Mouse (Mus musculus) intestine, embryonic 15.5 days (tissue): ENCODE data around the gene Nap1l5. TPM values are rescaled to one million over a fixed set of nuclear protein-coding genes. Genes with fewer than 3 reads are reported as not detected.

Experiments
- ATAC-seq: fragments of 200-750 bp; cut with Nextera tagmentation; 2 replicates; pipeline ENCODE4 v1.8.0; 2017; ENCODE audit warnings: moderate TSS enrichment, moderate library complexity
- H3K27ac ChIP-seq: fragments of 300-500 bp; sonication (generic); 2 replicates; pipeline ENCODE4 v1.5.1; 2015; ENCODE audit warnings: mild to moderate bottlenecking, inconsistent platforms
- H3K27me3 ChIP-seq: fragments of 300-500 bp; sonication (generic); replicated peaks from 2 replicates; pipeline ENCODE4 v1.6.1; 2015; ENCODE audit warnings: inconsistent platforms
- H3K36me3 ChIP-seq: fragments of 300-500 bp; sonication (generic); 2 replicates; pipeline ENCODE4 v1.6.1; 2015; ENCODE audit warnings: inconsistent platforms
- H3K4me1 ChIP-seq: fragments of 300-500 bp; sonication (generic); replicated peaks from 2 replicates; pipeline ENCODE4 v1.6.1; 2015; ENCODE audit warnings: inconsistent platforms
- H3K4me2 ChIP-seq: fragments of 300-500 bp; sonication (generic); replicated peaks from 2 replicates; pipeline ENCODE4 v1.6.1; 2015; ENCODE audit warnings: mild to moderate bottlenecking, inconsistent platforms
- H3K4me3 ChIP-seq: fragments of 300-500 bp; sonication (generic); replicated peaks from 2 replicates; pipeline ENCODE4 v1.5.1; 2015; ENCODE audit warnings: inconsistent platforms
- H3K9ac ChIP-seq: fragments of 300-500 bp; sonication (generic); 2 replicates; pipeline ENCODE4 v1.6.1; 2015; ENCODE audit warnings: inconsistent platforms
- H3K9me3 ChIP-seq: fragments of 300-500 bp; sonication (generic); 2 replicates; pipeline ENCODE4 v1.6.1; 2016; ENCODE audit warnings: inconsistent platforms
- WGBS: fragments of 180-500 bp; shearing (Covaris S2); methylation state at CpG from one replicate; pipeline ENCODE4 v1.1.7; 2015; 5-methylcytosine and 5-hydroxymethylcytosine counted together
- polyA plus RNA-seq: library from polyadenylated mRNA; unstranded; fragments of >200 nt; fragmentation: Nextera tagmentation; extraction: Ambion mirVana; gene quantifications from 2 replicates; pipeline ENCODE4 v1.2.1, GENCODE M21; 2015

The Nap1l5 gene
- polyA plus RNA-seq, result 10.3 and 14.5 TPM in 2 replicates

- Histone ChIP-seq H3K4me2 (peak within 1 kb of the TSS; percentile 69), H3K27ac (no peak within 1 kb of the TSS), H3K4me3 (peak within 1 kb of the TSS; percentile 43), H3K9ac (peak within 1 kb of the TSS; percentile 39; the same call in 1 of the 2 replicates), H3K4me1 (no peaks in the 10 kb centered on the region), H3K36me3 (peaks cover 2% of the 10 kb centered on the region; the same call in 1 of the 2 replicates), H3K9me3 (no peaks in the 10 kb centered on the region; the same call in 1 of the 2 replicates), H3K27me3 (no peaks in the 10 kb centered on the region)
- ATAC-seq, result peak; percentile 82
- 36% methylated on average over 34 of the region's 34 CpGs for WGBS
These were observed at the start of gene Nap1l5 for GRCm38 (mm10) chr6:58906852-58907261. Gene Nap1l5, minus strand, starts transcription at chr6:58907076.

GRCm38 (mm10) chr6:58951128-58951992 is 44.5 kb upstream of the Nap1l5 start:
- 34% methylated on average over 2 of the region's 2 CpGs for WGBS
- Histone ChIP-seq H3K36me3 (peaks cover 5% of the 10 kb centered on the region; the same call in 1 of the 2 replicates), H3K4me2 (no peak overlapping the region), H3K27me3 (no peaks in the 10 kb centered on the region), H3K9ac (no peak overlapping the region), H3K27ac (no peak overlapping the region), H3K4me1 (no peaks in the 10 kb centered on the region), H3K4me3 (no peak overlapping the region), H3K9me3 (no peaks in the 10 kb centered on the region)
- ATAC-seq, result peak; percentile 77

GRCm38 (mm10) chr6:58950410-58950809 is 43.5 kb upstream of the Nap1l5 start:
- H3K36me3 ChIP-seq, result peaks cover 5% of the 10 kb centered on the region; the same call in 1 of the 2 replicates
- WGBS, result 95% methylated on average over 1 of the region's 1 CpGs
- no peak overlapping the region for H3K4me2 ChIP-seq
- no peak overlapping the region for H3K9ac ChIP-seq
- no peak overlapping the region for H3K4me3 ChIP-seq
- H3K27ac ChIP-seq, result no peak overlapping the region
- no peaks in the 10 kb centered on the region for H3K27me3 ChIP-seq
- H3K4me1 ChIP-seq, result no peaks in the 10 kb centered on the region
- no peaks in the 10 kb centered on the region for H3K9me3 ChIP-seq
- no peak for ATAC-seq

DNA sequence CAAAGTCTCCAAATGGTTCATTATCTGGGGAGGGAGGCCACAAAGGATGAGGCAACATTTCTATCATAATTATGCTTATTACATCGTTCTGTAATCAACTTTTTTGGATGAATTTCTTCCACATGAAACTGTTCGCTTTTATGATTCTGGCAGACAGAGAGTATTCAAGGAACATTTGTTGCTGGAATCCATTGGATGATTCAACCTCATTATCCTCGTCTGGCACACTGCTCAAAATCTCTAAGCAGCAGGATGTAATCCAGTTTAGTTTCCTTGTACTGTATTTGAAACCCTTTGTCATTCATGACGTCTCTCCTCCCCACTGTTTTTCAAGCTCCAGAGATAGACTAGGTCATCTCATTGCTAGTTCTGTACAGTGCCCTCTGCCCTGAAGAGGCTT is 40.0 kb upstream of the Nap1l5 start:
- Histone ChIP-seq H3K9ac (no peak overlapping the region), H3K4me2 (no peak overlapping the region), H3K27ac (no peak overlapping the region), H3K4me1 (no peaks in the 10 kb centered on the region), H3K9me3 (no peaks in the 10 kb centered on the region), H3K27me3 (no peaks in the 10 kb centered on the region), H3K36me3 (no peaks in the 10 kb centered on the region), H3K4me3 (no peak overlapping the region)
- no peak for ATAC-seq
- WGBS, result 78% methylated on average over 4 of the region's 4 CpGs

- H3K27me3 ChIP-seq, result no peaks in the 10 kb centered on the region
- no peaks in the 10 kb centered on the region for H3K36me3 ChIP-seq
- WGBS, result 62% methylated on average over 2 of the region's 2 CpGs
- H3K27ac ChIP-seq, result no peak overlapping the region
- H3K4me1 ChIP-seq, result no peaks in the 10 kb centered on the region
- H3K4me3 ChIP-seq, result no peak overlapping the region
- H3K9ac ChIP-seq, result no peak overlapping the region
- H3K9me3 ChIP-seq, result no peaks in the 10 kb centered on the region
- H3K4me2 ChIP-seq, result no peak overlapping the region
- no peak for ATAC-seq
These were observed 39.4 kb upstream of the Nap1l5 start for GRCm38 (mm10) chr6:58946246-58946645.

- 77% methylated on average over 3 of the region's 3 CpGs for WGBS
- no peaks in the 10 kb centered on the region for H3K4me1 ChIP-seq
- H3K27ac ChIP-seq, result no peak overlapping the region
- no peaks in the 10 kb centered on the region for H3K27me3 ChIP-seq
- H3K9me3 ChIP-seq, result no peaks in the 10 kb centered on the region
- no peak overlapping the region for H3K9ac ChIP-seq
- H3K4me3 ChIP-seq, result no peak overlapping the region
- no peaks in the 10 kb centered on the region for H3K36me3 ChIP-seq
- no peak overlapping the region for H3K4me2 ChIP-seq
- no peak for ATAC-seq
These were observed 37.1 kb upstream of the Nap1l5 start for GRCm38 (mm10) chr6:58943958-58944357.

DNA sequence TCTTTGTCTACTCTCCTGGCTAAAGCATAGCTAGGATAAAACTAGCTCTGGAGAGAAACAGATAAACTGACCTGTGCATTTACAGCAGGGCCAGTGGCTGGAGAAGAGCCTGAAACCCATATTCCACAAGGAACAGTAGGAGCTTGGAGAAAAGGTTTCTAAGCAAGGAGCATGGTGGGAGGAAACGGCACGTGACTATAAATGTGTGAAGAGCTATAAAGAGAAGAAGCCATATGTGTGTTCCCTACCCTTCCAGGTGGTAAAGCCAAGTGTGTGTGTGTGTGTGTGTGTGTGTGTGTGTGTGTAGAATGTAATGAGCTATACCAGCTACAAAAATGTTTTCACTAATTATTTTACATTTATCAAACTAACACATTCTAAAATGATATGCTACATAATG is 35.4 kb upstream of the Nap1l5 start:
- no peaks in the 10 kb centered on the region for H3K9me3 ChIP-seq
- no peak overlapping the region for H3K9ac ChIP-seq
- H3K27ac ChIP-seq, result no peak overlapping the region
- ATAC-seq, result no peak
- whole genome bisulfite sequencing, result 88% methylated on average over 2 of the region's 2 CpGs
- no peak overlapping the region for H3K4me3 ChIP-seq
- no peaks in the 10 kb centered on the region for H3K36me3 ChIP-seq
- H3K4me2 ChIP-seq, result no peak overlapping the region
- no peaks in the 10 kb centered on the region for H3K4me1 ChIP-seq
- no peaks in the 10 kb centered on the region for H3K27me3 ChIP-seq

- Histone ChIP-seq H3K27ac (no peak overlapping the region), H3K9ac (no peak overlapping the region), H3K4me2 (no peak overlapping the region), H3K9me3 (no peaks in the 10 kb centered on the region), H3K27me3 (no peaks in the 10 kb centered on the region), H3K4me1 (no peaks in the 10 kb centered on the region), H3K4me3 (no peak overlapping the region), H3K36me3 (no peaks in the 10 kb centered on the region)
- no peak for ATAC-seq
These were observed 30.9 kb upstream of the Nap1l5 start for GRCm38 (mm10) chr6:58937726-58938125.

DNA sequence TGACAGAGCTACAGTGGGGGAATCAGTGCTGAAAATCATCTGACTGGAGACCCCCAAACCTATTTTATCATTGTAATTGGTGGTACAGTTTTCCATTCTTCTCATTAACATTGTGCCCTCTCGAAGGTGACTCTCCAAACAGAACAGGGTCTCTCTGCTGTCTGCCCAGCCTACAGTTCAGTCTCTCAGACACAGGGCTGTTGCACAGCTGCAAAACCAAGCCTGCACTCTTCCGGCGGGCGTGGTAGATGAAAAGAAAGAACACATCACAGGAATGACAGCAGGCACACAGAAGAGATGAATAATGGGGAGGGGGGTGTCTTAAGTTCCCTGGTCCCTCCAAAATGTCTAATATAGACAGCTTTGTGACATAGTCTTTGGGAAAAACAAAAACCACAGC is 27.3 kb upstream of the Nap1l5 start:
- Histone ChIP-seq H3K27ac (no peak overlapping the region), H3K4me1 (no peaks in the 10 kb centered on the region), H3K27me3 (no peaks in the 10 kb centered on the region), H3K4me2 (no peak overlapping the region), H3K36me3 (no peaks in the 10 kb centered on the region), H3K9ac (no peak overlapping the region), H3K4me3 (no peak overlapping the region), H3K9me3 (no peaks in the 10 kb centered on the region)
- WGBS, result 85% methylated on average over 4 of the region's 4 CpGs
- no peak for ATAC-seq

DNA sequence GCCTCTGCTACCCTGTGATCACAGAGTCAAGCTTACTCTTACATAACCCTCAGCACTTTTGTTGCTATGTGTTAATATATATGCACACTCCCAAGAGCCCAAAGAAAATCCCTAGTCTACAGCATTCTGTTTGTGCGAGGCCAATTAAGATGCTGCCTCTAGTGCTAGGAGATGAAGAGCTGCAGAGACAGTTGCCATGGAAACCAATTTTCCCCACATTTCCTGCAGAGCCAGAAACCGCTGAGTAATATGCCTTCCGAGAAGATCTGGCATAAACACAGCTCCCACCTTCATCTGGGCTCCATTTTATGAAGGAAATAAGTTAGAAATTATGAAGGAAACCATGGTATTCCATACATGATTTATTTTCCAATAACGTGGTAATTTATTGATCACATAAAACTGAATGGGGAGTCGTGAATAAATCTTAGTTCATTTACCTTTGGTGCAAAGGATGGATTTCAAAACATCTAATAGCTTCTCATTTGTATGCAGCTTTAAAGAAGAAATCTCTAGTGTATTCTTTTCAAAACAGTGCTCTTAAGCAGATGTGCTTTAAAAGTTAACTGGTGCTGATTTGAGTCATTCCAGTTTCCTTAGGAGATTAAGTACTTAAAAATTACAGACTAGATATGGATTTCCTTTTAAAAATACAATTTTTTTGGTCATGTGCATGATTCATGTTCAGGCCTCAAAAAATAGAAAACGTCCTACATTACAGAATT is 26.5 kb upstream of the Nap1l5 start:
- Histone ChIP-seq H3K27me3 (no peaks in the 10 kb centered on the region), H3K9me3 (no peaks in the 10 kb centered on the region), H3K4me2 (no peak overlapping the region), H3K4me1 (no peaks in the 10 kb centered on the region), H3K36me3 (no peaks in the 10 kb centered on the region), H3K27ac (no peak overlapping the region), H3K9ac (no peak overlapping the region), H3K4me3 (no peak overlapping the region)
- ATAC-seq, result 0 out of 2 replicates have a peak, but pooled peaks have one; percentile 34
- 53% methylated on average over 6 of the region's 6 CpGs for WGBS

DNA sequence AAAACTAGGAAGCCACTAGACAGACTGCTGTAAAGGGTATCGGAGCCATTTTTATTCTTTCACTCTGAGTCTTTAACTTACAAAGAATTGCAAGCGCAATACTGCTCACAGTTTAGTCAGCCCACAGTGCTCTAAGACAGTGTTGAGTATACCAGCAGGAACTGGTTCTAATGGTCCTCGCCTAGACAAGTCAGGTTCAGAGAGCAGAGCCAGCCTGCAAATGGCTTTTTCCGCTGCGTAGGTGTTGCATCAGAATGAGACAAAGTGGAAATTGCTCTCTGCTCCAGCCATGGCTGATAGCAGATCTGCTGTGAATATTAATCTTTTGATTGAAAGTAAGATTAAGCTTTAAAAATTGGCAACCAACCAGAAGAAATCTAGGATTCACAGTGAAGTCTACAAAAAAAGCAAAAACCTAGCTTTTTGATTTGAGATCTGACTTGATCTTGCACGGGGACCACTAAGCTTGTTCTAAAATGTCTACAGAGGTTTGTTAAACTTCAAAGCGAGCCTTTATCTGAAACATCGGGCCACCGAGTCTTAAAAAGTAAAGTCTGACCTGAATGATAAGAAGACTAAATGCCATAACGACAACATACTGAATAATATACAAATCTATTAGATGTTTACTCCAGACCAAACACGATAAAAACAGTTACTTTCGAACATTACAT is 25.8 kb upstream of the Nap1l5 start:
- no peak overlapping the region for H3K4me3 ChIP-seq
- H3K27ac ChIP-seq, result no peak overlapping the region
- H3K4me1 ChIP-seq, result no peaks in the 10 kb centered on the region
- no peak overlapping the region for H3K4me2 ChIP-seq
- no peak overlapping the region for H3K9ac ChIP-seq
- no peaks in the 10 kb centered on the region for H3K36me3 ChIP-seq
- WGBS, result 86% methylated on average over 12 of the region's 12 CpGs
- no peaks in the 10 kb centered on the region for H3K27me3 ChIP-seq
- no peaks in the 10 kb centered on the region for H3K9me3 ChIP-seq
- no peak; the same call in 1 of the 2 replicates for ATAC-seq

DNA sequence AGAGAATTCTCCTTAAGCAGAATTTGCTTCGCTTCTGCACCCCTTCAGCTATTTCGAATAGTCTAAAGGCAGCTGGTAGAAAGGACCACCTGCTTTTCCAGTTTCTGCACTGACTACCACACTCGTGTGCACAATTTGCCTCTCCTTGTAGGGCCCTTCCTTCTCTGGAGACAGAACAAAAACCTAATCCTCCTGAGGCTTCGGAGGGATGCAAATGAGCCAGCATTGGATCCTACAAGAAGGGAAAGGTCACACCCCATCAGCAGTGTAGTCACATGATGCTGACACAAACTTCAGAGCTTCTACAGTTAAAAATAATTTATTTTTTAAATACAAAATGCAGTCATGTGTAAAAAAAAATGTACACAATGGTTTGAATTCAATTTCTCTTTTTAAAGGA is 24.3 kb upstream of the Nap1l5 start:
- no peak for ATAC-seq
- H3K27ac ChIP-seq, result no peak overlapping the region
- no peak overlapping the region for H3K9ac ChIP-seq
- no peak overlapping the region for H3K4me3 ChIP-seq
- H3K4me1 ChIP-seq, result no peaks in the 10 kb centered on the region
- H3K36me3 ChIP-seq, result no peaks in the 10 kb centered on the region
- WGBS, result 85% methylated on average over 4 of the region's 4 CpGs
- H3K9me3 ChIP-seq, result no peaks in the 10 kb centered on the region
- no peak overlapping the region for H3K4me2 ChIP-seq
- H3K27me3 ChIP-seq, result no peaks in the 10 kb centered on the region
